Mouse (Mus musculus) olfactory bulb, adult 2 months (tissue): Measurements from ENCODE around the gene Rps3a1.

ENCODE experiments used
- CTCF ChIP-seq: fragments of 200-500 bp; IDR thresholded peaks from 2 replicates; pipeline ENCODE4 v1.5.1; 2012; ENCODE audit warnings: low read depth, mild to moderate bottlenecking, low read length, moderate library complexity; ENCODE audit not compliant: insufficient read depth
- POLR2A ChIP-seq: fragments of 200-500 bp; IDR thresholded peaks from 2 replicates; pipeline ENCODE4 v1.6.1; 2012; ENCODE audit warnings: mild to moderate bottlenecking, low read depth, low read length, moderate library complexity; ENCODE audit not compliant: insufficient read depth

- TF ChIP-seq CTCF = no peak
- no peak for TF ChIP-seq POLR2A
These were observed 34.6 kb downstream of the Rps3a1 start for GRCm38 (mm10) chr3:86107637-86108539.
